Mouse (Mus musculus) heart, embryonic 12.5 days (tissue): Measurements from ENCODE around the gene Mettl16. TPM values are rescaled to one million over a fixed set of nuclear protein-coding genes. Genes with fewer than 3 reads are reported as not detected.
"Not testable (repeated sequence)": the region's sequence is repeated elsewhere in the genome, so short reads cannot be mapped to it uniquely, and the experiment has no call there.

Experiments used
- ATAC-seq: fragments of 200-750 bp; cut with Nextera tagmentation; 2 replicates; pipeline ENCODE4 v1.8.0; 2017; ENCODE audit warnings: moderate TSS enrichment, moderate library complexity; ENCODE audit not compliant: insufficient number of reproducible peaks, low FRiP score
- H3K27ac ChIP-seq: fragments of 300-500 bp; sonication (generic); 2 replicates; pipeline ENCODE4 v1.5.1; 2016; ENCODE audit warnings: mild to moderate bottlenecking, moderate library complexity; ENCODE audit not compliant: poor library complexity, severe bottlenecking
- H3K27me3 ChIP-seq: fragments of 300-500 bp; sonication (generic); replicated peaks from 2 replicates; pipeline ENCODE4 v1.6.1; 2016; ENCODE audit warnings: mild to moderate bottlenecking, moderate library complexity
- H3K36me3 ChIP-seq: fragments of 300-500 bp; sonication (generic); 2 replicates; pipeline ENCODE4 v1.6.1; 2016; ENCODE audit warnings: mild to moderate bottlenecking, moderate library complexity
- H3K4me1 ChIP-seq: fragments of 300-500 bp; sonication (generic); replicated peaks from 2 replicates; pipeline ENCODE4 v1.6.1; 2016; ENCODE audit warnings: mild to moderate bottlenecking
- H3K4me2 ChIP-seq: fragments of 300-500 bp; sonication (generic); 2 replicates; pipeline ENCODE4 v1.6.1; 2016; ENCODE audit warnings: mild to moderate bottlenecking, moderate library complexity
- H3K4me3 ChIP-seq: fragments of 300-500 bp; sonication (generic); 2 replicates; pipeline ENCODE4 v1.5.1; 2016; ENCODE audit warnings: mild to moderate bottlenecking
- H3K9ac ChIP-seq: fragments of 300-500 bp; sonication (generic); 2 replicates; pipeline ENCODE4 v1.6.1; 2016; ENCODE audit warnings: mild to moderate bottlenecking, moderate library complexity
- H3K9me3 ChIP-seq: fragments of 300-500 bp; sonication (generic); replicated peaks from 2 replicates; pipeline ENCODE4 v1.6.1; 2016; ENCODE audit warnings: mild to moderate bottlenecking, moderate library complexity
- WGBS: fragments of 180-500 bp; shearing (Covaris S2); methylation state at CpG from one replicate; pipeline ENCODE4 v1.1.7; 2016; 5-methylcytosine and 5-hydroxymethylcytosine counted together
- polyA plus RNA-seq: library from polyadenylated mRNA; unstranded; fragments of >200 nt; fragmentation: Nextera tagmentation; extraction: Ambion mirVana; gene quantifications from 2 replicates; pipeline ENCODE4 v1.2.1, GENCODE M21; 2016

Gene Mettl16
- polyA plus RNA-seq, 1 experiment from 2014 or later: 37.0 TPM

- H3K4me1 ChIP-seq: no peaks in the 10 kb centered on the region
- H3K36me3 ChIP-seq: peaks cover 83% of the 10 kb centered on the region
- H3K4me3 ChIP-seq: no peak overlapping the region
- no peaks in the 10 kb centered on the region for H3K27me3 ChIP-seq
- ATAC-seq: no peak
- H3K9me3 ChIP-seq: no peaks in the 10 kb centered on the region
- WGBS: 93% methylated on average over 4 of the region's 4 CpGs
- no peak overlapping the region for H3K9ac ChIP-seq
- H3K27ac ChIP-seq: no peak overlapping the region
- no peak overlapping the region for H3K4me2 ChIP-seq
Observed at GRCm38 (mm10) chr11:74792874-74793273, 22.2 kb downstream of the Mettl16 start.

- no peak overlapping the region for H3K4me2 ChIP-seq
- H3K4me3 ChIP-seq: no peak overlapping the region
- H3K9ac ChIP-seq: no peak overlapping the region
- H3K27me3 ChIP-seq: no peaks in the 10 kb centered on the region
- peaks cover 67% of the 10 kb centered on the region for H3K36me3 ChIP-seq
- no peak overlapping the region for H3K27ac ChIP-seq
- H3K9me3 ChIP-seq: no peaks in the 10 kb centered on the region
- 88% methylated on average over 4 of the region's 4 CpGs for WGBS
- H3K4me1 ChIP-seq: peaks cover 3% of the 10 kb centered on the region; the same call in 1 of the 2 replicates
- no peak for ATAC-seq
Observed at GRCm38 (mm10) chr11:74800658-74801057, 30.0 kb downstream of the Mettl16 start.

GRCm38 (mm10) chr11:74804081-74804627 lies 33.5 kb downstream of the Mettl16 start:
- Histone ChIP-seq H3K4me3 (no peak overlapping the region), H3K27me3 (no peaks in the 10 kb centered on the region), H3K36me3 (peaks cover 68% of the 10 kb centered on the region), H3K4me1 (peaks cover 3% of the 10 kb centered on the region; the same call in 1 of the 2 replicates), H3K4me2 (no peak overlapping the region), H3K9ac (no peak overlapping the region), H3K9me3 (no peaks in the 10 kb centered on the region), H3K27ac (no peak overlapping the region)
- no peak for ATAC-seq
- 86% methylated on average over 3 of the region's 3 CpGs for WGBS

GRCm38 (mm10) chr11:74807246-74807882 lies 36.7 kb downstream of the Mettl16 start:
- H3K36me3 ChIP-seq: peaks cover 60% of the 10 kb centered on the region
- H3K4me2 ChIP-seq: no peak overlapping the region
- WGBS: 94% methylated on average over 6 of the region's 6 CpGs
- ATAC-seq: no peak
- H3K9me3 ChIP-seq: no peaks in the 10 kb centered on the region
- no peaks in the 10 kb centered on the region for H3K27me3 ChIP-seq
- no peak overlapping the region for H3K4me3 ChIP-seq
- H3K4me1 ChIP-seq: peaks cover 8% of the 10 kb centered on the region
- no peak overlapping the region for H3K9ac ChIP-seq
- H3K27ac ChIP-seq: no peak overlapping the region

- no peak overlapping the region for H3K4me3 ChIP-seq
- 85% methylated on average over 6 of the region's 6 CpGs for WGBS
- no peak overlapping the region for H3K9ac ChIP-seq
- no peak overlapping the region for H3K27ac ChIP-seq
- H3K36me3 ChIP-seq: peaks cover 61% of the 10 kb centered on the region
- H3K9me3 ChIP-seq: no peaks in the 10 kb centered on the region
- H3K4me1 ChIP-seq: peaks cover 8% of the 10 kb centered on the region
- no peak overlapping the region for H3K4me2 ChIP-seq
- H3K27me3 ChIP-seq: no peaks in the 10 kb centered on the region
- no peak for ATAC-seq
Observed at GRCm38 (mm10) chr11:74808251-74808853, 37.7 kb downstream of the Mettl16 start.

GRCm38 (mm10) chr11:74810134-74810533 lies 39.5 kb downstream of the Mettl16 start:
- no peaks in the 10 kb centered on the region for H3K27me3 ChIP-seq
- ATAC-seq: no peak
- no peaks in the 10 kb centered on the region for H3K9me3 ChIP-seq
- peaks cover 60% of the 10 kb centered on the region for H3K36me3 ChIP-seq
- H3K27ac ChIP-seq: no peak overlapping the region
- peaks cover 8% of the 10 kb centered on the region for H3K4me1 ChIP-seq
- no peak overlapping the region for H3K4me2 ChIP-seq
- H3K4me3 ChIP-seq: no peak overlapping the region
- H3K9ac ChIP-seq: no peak overlapping the region

- Histone ChIP-seq H3K4me2 (peak overlapping the region; percentile 34), H3K36me3 (peaks cover 52% of the 10 kb centered on the region)
- not testable (repeated sequence) for H3K9ac ChIP-seq, ATAC-seq, H3K27ac ChIP-seq, H3K27me3 ChIP-seq, H3K9me3 ChIP-seq, H3K4me1 ChIP-seq, H3K4me3 ChIP-seq
- WGBS: 52% methylated on average over 3 of the region's 3 CpGs
Observed at GRCm38 (mm10) chr11:74811027-74811426, 40.4 kb downstream of the Mettl16 start.

- Histone ChIP-seq H3K36me3 (peaks cover 50% of the 10 kb centered on the region), H3K27me3 (no peaks in the 10 kb centered on the region), H3K4me2 (peak overlapping the region; percentile 34), H3K9ac (no peak overlapping the region), H3K4me1 (peaks cover 8% of the 10 kb centered on the region), H3K27ac (peak overlapping the region; percentile 71), H3K9me3 (no peaks in the 10 kb centered on the region), H3K4me3 (no peak overlapping the region)
- 64% methylated on average over 5 of the region's 5 CpGs for WGBS
- ATAC-seq: no peak
Observed at GRCm38 (mm10) chr11:74811538-74811937, 40.9 kb downstream of the Mettl16 start.

GRCm38 (mm10) chr11:74815795-74816194 lies 45.2 kb downstream of the Mettl16 start:
- H3K27me3 ChIP-seq: no peaks in the 10 kb centered on the region
- no peak for ATAC-seq
- no peak overlapping the region for H3K27ac ChIP-seq
- H3K4me2 ChIP-seq: no peak overlapping the region
- H3K9ac ChIP-seq: no peak overlapping the region
- H3K4me1 ChIP-seq: peaks cover 8% of the 10 kb centered on the region
- H3K36me3 ChIP-seq: peaks cover 53% of the 10 kb centered on the region
- no peak overlapping the region for H3K4me3 ChIP-seq
- H3K9me3 ChIP-seq: no peaks in the 10 kb centered on the region

GRCm38 (mm10) chr11:74820921-74821320 lies 50.3 kb downstream of the Mettl16 start:
- Histone ChIP-seq H3K4me3 (no peak overlapping the region), H3K9me3 (no peaks in the 10 kb centered on the region), H3K36me3 (peaks cover 36% of the 10 kb centered on the region), H3K4me2 (no peak overlapping the region), H3K4me1 (no peaks in the 10 kb centered on the region), H3K9ac (no peak overlapping the region), H3K27ac (no peak overlapping the region), H3K27me3 (no peaks in the 10 kb centered on the region)
- WGBS: 60% methylated on average over 1 of the region's 1 CpGs
- no peak for ATAC-seq

GRCm38 (mm10) chr11:74821463-74821862 lies 50.8 kb downstream of the Mettl16 start:
- 27% methylated on average over 1 of the region's 1 CpGs for WGBS

More at GRCm38 (mm10) chr11:74821463-74821862, 50.8 kb downstream of the Mettl16 start:
- H3K4me3 ChIP-seq: no peak overlapping the region
- ATAC-seq: no peak
- no peaks in the 10 kb centered on the region for H3K27me3 ChIP-seq
- no peaks in the 10 kb centered on the region for H3K9me3 ChIP-seq
- no peak overlapping the region for H3K4me2 ChIP-seq
- no peaks in the 10 kb centered on the region for H3K4me1 ChIP-seq
- H3K9ac ChIP-seq: no peak overlapping the region
- no peak overlapping the region for H3K27ac ChIP-seq
- H3K36me3 ChIP-seq: peaks cover 33% of the 10 kb centered on the region
